Mouse (Mus musculus): ENCODE measurements around the gene Gm3435.
A peak's percentile ranks its signal among the peaks of the same experiment; 100 is the strongest.
"Not testable (repeated sequence)": the region's sequence is repeated elsewhere in the genome, so short reads cannot be mapped to it uniquely, and the experiment has no call there.

Gm3435 gene

GRCm38 (mm10) chr17:15041175-15041729 lies 31.3 kb downstream of the Gm3435 start, which contains the start of the genes Ermard, Tcte3 and Gm3448:
Ermard (plus strand) TSS chr17:15041208.
Tcte3 (minus strand) TSS chr17:15041488.
Gm3448 (minus strand) TSS chr17:15041537.
- peak; percentile 7 to 54 for DNase-seq

GRCm38 (mm10) chr17:15050338-15050737 lies 40.4 kb downstream of the Gm3435 start:
- not testable (repeated sequence) for DNase-seq

DNA sequence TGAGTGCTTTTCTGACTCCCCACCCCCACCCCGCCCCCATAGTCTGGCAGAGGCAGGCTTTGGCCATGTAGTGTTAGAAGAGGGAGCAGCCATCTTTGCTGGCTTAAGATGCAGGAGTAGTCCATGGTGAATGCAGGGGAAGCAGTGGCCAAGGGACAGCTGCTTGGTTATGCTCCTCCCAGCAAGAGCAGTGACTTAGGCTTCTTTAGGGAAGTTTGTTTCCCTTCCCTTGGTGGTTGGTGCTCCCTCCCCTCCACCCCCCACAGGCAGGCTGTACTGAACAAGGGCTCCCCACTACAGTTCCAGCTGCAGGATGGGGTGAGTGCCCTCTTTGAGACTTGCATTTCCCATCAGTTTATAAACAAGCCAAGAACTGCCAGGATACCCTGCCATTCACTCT lies 42.8 kb downstream of the Gm3435 start:
- DNase-seq = not testable (repeated sequence)

DNA sequence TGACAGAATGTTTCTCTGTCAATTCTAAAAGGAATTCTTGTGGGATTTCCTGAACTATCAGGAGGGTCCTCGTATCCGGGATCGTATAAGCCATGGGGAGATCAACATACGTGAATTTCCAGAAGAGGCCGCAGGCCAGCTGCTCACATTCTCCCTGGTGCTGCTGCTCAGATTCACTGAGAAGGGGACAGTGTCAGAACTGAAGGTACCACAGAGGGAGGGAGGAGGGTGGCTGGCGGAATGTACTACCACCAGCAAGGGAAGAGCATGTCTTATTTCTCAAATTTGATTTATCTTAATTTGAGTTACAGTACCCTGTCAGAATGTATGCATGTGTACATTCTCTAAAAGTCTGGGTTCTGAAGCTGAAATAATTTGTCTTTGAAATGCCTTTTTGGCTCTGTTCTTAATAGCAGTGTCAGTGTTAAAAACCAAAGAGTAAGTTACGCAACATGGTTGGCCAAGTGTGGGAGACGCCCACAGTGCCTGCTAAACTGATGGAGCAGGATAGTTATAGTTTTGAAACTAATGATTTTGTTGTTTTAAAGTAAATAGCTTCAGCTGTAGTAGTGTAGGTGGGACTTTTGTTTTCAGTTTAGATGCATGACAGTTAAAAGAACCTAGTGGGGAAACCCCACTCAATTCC lies 43.3 kb downstream of the Gm3435 start:
- DNase-seq = not testable (repeated sequence)

- not testable (repeated sequence) for DNase-seq
Measured at GRCm38 (mm10) chr17:15053829-15054200, 43.8 kb downstream of the Gm3435 start.

GRCm38 (mm10) chr17:15055925-15056324 lies 45.9 kb downstream of the Gm3435 start:
- DNase-seq = no peak

GRCm38 (mm10) chr17:15058161-15058591 lies 48.2 kb downstream of the Gm3435 start:
- no peak for DNase-seq

DNA sequence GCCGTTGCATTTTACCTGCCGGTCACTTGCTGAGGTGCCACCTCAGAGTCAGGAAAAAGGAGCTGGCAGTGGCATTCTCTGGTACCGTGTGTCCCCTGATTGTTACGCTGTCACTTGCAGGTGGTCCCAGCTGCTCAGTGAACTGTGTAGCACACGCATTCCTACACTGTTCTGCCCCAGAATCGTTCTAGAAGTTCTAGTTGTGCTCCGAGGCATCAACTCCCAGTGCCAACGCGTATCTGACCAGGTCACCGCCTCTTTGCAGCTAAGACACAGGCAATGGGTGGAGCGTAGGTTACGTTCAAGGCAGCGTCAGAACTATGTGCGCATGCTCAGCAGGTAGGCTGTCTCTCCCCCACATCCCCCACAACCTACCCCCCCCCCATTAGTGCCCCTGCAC lies 49.7 kb downstream of the Gm3435 start:
- DNase-seq = no peak

GRCm38 (mm10) chr17:15060356-15060755 lies 50.4 kb downstream of the Gm3435 start:
- no peak for DNase-seq

- DNase-seq = peak; percentile 64 to 66
Measured at GRCm38 (mm10) chr17:15065391-15066024, 55.5 kb downstream of the Gm3435 start.

DNA sequence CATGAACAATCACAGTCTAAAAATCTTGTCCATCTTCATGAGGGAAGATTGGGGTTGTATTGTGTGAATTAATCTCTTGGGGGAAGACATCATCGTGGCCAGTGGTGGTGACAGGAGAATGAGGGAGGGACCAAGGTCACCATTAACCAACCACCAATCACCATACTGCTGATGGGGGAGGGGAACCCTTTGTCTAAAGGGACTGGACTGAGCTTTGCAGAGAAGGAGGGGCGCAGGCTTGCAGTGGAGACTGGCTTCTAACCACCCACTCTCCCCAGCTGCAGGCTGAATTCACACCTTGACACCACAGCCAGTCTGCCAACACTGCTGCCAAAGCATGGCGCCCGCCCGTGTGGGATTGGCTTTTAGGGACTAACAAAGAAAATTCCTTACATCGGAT lies 56.1 kb downstream of the Gm3435 start:
- DNase-seq = no peak

- DNase-seq = peak in 1 of 2 experiments; percentile 40
Measured at GRCm38 (mm10) chr17:15066911-15067310, 56.9 kb downstream of the Gm3435 start.

DNA sequence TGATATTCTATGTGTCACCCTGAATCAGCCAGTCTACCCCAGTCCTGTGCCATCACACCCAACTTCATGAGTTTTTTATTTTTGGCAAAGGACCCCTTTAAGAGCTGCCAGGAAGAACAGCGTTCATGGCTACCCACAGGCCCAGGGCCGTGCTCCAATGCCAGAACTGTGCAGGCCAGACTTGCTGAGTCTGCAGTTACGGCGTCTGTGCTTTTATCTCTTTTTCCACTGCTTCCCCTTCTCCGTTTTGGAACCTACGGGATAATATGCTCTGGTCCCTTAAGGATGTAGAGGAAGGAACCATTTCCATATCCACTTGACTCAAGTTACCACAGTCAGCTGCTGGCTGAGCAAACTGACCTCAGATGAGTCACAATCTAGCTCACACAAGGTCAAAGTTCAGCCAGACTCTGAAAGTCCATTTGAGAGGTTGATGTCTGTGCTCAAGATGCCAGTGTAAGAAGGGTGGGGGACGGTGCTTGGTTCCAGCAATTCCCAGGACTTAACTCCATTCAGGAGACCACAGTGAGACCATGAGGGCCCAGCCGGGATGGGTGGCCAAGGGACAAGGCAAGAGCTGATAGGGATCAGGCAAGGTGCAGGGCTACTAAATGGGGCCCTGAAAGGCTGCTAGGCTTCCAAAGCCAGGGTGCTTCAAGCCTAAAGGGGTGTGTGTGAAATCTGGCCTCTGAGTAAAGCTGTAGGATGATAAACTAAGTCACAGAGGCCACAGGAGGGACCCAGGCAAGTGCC lies 58.2 kb downstream of the Gm3435 start:
- DNase-seq = peak; percentile 32 to 61

- DNase-seq = peak; percentile 31 to 69
Measured at GRCm38 (mm10) chr17:15069124-15069523, 59.1 kb downstream of the Gm3435 start.
